Mouse (Mus musculus) kidney, postnatal 14 days (tissue): Measurements from ENCODE around the gene Izumo4.

ENCODE experiments used
- DNase-seq: peaks from one replicate; pipeline ENCODE4 v3.0.0; 2022; ENCODE audit warnings: mixed read lengths

Gene Izumo4

GRCm38 (mm10) chr10:80701721-80702535, at the start of gene Izumo4, which contains the start of gene Mob3a:
TSS of gene Izumo4 (plus strand) at chr10:80702184.
TSS of gene Mob3a (minus strand) at chr10:80701977.
- peak; percentile 99 for DNase-seq

- DNase-seq: no peak
Observed at GRCm38 (mm10) chr10:80653156-80653720, 48.7 kb upstream of the Izumo4 start.

GRCm38 (mm10) chr10:80654866-80655265, 47.1 kb upstream of the Izumo4 start:
- no peak for DNase-seq

GRCm38 (mm10) chr10:80655406-80656129, 46.4 kb upstream of the Izumo4 start:
- no peak for DNase-seq

- peak; percentile 98 for DNase-seq
Observed at GRCm38 (mm10) chr10:80656130-80656862, 45.7 kb upstream of the Izumo4 start.

GRCm38 (mm10) chr10:80656863-80657623, 44.9 kb upstream of the Izumo4 start, which contains the start of gene Btbd2:
TSS of gene Btbd2 (minus strand) at chr10:80657071.
- peak; percentile 49 for DNase-seq

GRCm38 (mm10) chr10:80658194-80658840, 43.7 kb upstream of the Izumo4 start:
- DNase-seq: no peak

- DNase-seq: no peak
Observed at GRCm38 (mm10) chr10:80658841-80659202, 43.2 kb upstream of the Izumo4 start.

- DNase-seq: peak; percentile 83
Observed at GRCm38 (mm10) chr10:80659213-80659612, 42.8 kb upstream of the Izumo4 start.

- peak; percentile 75 for DNase-seq
Observed at GRCm38 (mm10) chr10:80661149-80661548, 40.8 kb upstream of the Izumo4 start.

GRCm38 (mm10) chr10:80663485-80664196, 38.3 kb upstream of the Izumo4 start:
- no peak for DNase-seq

GRCm38 (mm10) chr10:80664197-80665015, 37.6 kb upstream of the Izumo4 start:
- DNase-seq: peak; percentile 95

- DNase-seq: peak; percentile 87
Observed at GRCm38 (mm10) chr10:80665016-80665380, 37.0 kb upstream of the Izumo4 start.

GRCm38 (mm10) chr10:80665459-80665858, 36.5 kb upstream of the Izumo4 start:
- peak; percentile 46 for DNase-seq

GRCm38 (mm10) chr10:80665981-80666733, 35.8 kb upstream of the Izumo4 start:
- peak; percentile 44 for DNase-seq

GRCm38 (mm10) chr10:80666837-80667412, 35.1 kb upstream of the Izumo4 start:
- no peak for DNase-seq

GRCm38 (mm10) chr10:80668614-80669013, 33.4 kb upstream of the Izumo4 start:
- DNase-seq: peak; percentile 48

- DNase-seq: no peak
Observed at GRCm38 (mm10) chr10:80669018-80669417, 33.0 kb upstream of the Izumo4 start.
